Comparison of ENCODE assay signal across 7 mouse cellular contexts in the genomic region with DNA sequence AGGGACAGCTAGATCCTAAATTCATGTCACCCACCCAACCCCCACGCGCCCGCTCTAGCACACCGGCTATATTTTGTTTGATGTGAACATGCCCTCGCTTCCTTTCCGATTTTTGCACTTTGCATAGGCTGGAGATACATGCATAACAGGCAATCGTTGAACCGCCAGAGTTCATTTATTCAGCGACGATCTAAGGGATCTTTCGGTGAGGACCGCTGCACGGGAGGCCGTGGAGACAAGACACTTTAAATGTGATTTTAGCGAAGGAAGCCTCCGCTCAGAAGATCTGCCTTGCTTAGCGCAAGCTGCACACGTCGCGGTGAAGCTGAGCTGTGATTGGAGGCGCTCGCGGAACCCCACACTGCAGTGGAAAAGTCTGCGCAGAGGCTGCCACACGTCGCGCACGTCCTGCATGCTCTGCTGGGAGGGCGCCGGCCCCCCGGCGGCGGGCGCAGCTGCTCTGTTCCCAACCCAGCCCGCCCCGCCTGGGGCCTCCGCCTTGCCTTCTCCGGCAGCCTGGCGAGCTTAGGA. TPM values are rescaled to one million over a fixed set of nuclear protein-coding genes. Genes with fewer than 3 reads are reported as not detected.
DNase-seq lines count a peak whose midpoint lies in the region; ATAC-seq and TF ChIP-seq lines count a peak whose summit lies in the region.

No protein-coding gene starts in this region.

- H3K27ac ChIP-seq in bone marrow macrophage, adult 2 months (ENCODE audit: insufficient read depth, low read depth, low read length), result peak overlapping the region; percentile 41; the same call in 1 of the 2 replicates
- peak overlapping the region; percentile 93 for H3K27ac ChIP-seq in embryonic facial prominence, embryonic 15.5 days (replicated peaks)
- H3K27ac ChIP-seq in heart, embryonic 11.5 days (ENCODE audit: low read depth, low read length), result peak overlapping the region; percentile 86
- peak overlapping the region; percentile 90 for H3K27ac ChIP-seq in kidney, embryonic 15.5 days
- H3K27ac ChIP-seq in limb, embryonic 15.5 days, result peak overlapping the region; percentile 95
- H3K27ac ChIP-seq in midbrain, embryonic 16.5 days (ENCODE audit: low read length), result peak overlapping the region; percentile 95

- peak overlapping the region; percentile 77 for H3K4me3 ChIP-seq in bone marrow macrophage, adult 2 months (ENCODE audit: insufficient read depth, low read length)
- peak overlapping the region; percentile 66 for H3K4me3 ChIP-seq in embryonic facial prominence, embryonic 15.5 days (replicated peaks)
- H3K4me3 ChIP-seq in heart, embryonic 11.5 days (ENCODE audit: low read depth, low read length), result peak overlapping the region; percentile 70
- peak overlapping the region; percentile 61 for H3K4me3 ChIP-seq in kidney, embryonic 15.5 days (replicated peaks)
- H3K4me3 ChIP-seq in limb, embryonic 15.5 days, result peak overlapping the region; percentile 63
- H3K4me3 ChIP-seq in midbrain, embryonic 16.5 days (ENCODE audit: low read depth, low read length), result peak overlapping the region; percentile 66

- under 1% methylated on average over 39 of the region's 39 CpGs for WGBS in embryonic facial prominence, embryonic 15.5 days
- under 1% methylated on average over 38 of the region's 39 CpGs for WGBS in heart, embryonic 11.5 days (ENCODE audit: insufficient replicate concordance)
- WGBS in kidney, embryonic 15.5 days, result under 1% methylated on average over 39 of the region's 39 CpGs
- WGBS in limb, embryonic 15.5 days, result under 1% methylated on average over 35 of the region's 39 CpGs
- under 1% methylated on average over 39 of the region's 39 CpGs for WGBS in midbrain, embryonic 16.5 days

- no peak for TF ChIP-seq POLR2A in bone marrow macrophage, adult 2 months (IDR thresholded peaks at IDR 0.05; ENCODE audit: borderline replicate concordance, low read depth, low read length)

- ATAC-seq in embryonic facial prominence, embryonic 15.5 days (ENCODE audit: insufficient number of reproducible peaks, low FRiP score, low TSS enrichment, low read depth), result peak; percentile 86
- ATAC-seq in heart, embryonic 11.5 days (replicated peaks; ENCODE audit: insufficient number of reproducible peaks, low FRiP score, low TSS enrichment), result peak; percentile 64
- peak; percentile 63 for ATAC-seq in kidney, embryonic 15.5 days (replicated peaks; ENCODE audit: low FRiP score)
- ATAC-seq in limb, embryonic 15.5 days (ENCODE audit: insufficient number of reproducible peaks, low FRiP score, low TSS enrichment, low read depth), result peak; percentile 82
- ATAC-seq in midbrain, embryonic 16.5 days, result peak; percentile 75

- 0 out of 2 replicates have a peak, but pooled peaks cover 3% of the 10 kb centered on the region for H3K36me3 ChIP-seq in embryonic facial prominence, embryonic 15.5 days
- H3K36me3 ChIP-seq in heart, embryonic 11.5 days (ENCODE audit: control insufficient read depth, insufficient read depth, low read length), result peaks cover under 1% of the 10 kb centered on the region; the same call in 1 of the 2 replicates
- H3K36me3 ChIP-seq in kidney, embryonic 15.5 days, result no peaks in the 10 kb centered on the region
- peaks cover 7% of the 10 kb centered on the region; the same call in 1 of the 2 replicates for H3K36me3 ChIP-seq in limb, embryonic 15.5 days
- H3K36me3 ChIP-seq in midbrain, embryonic 16.5 days (ENCODE audit: control insufficient read depth, insufficient read depth, low read length), result no peaks in the 10 kb centered on the region

- peak overlapping the region; percentile 45 for H3K9ac ChIP-seq in embryonic facial prominence, embryonic 15.5 days
- H3K9ac ChIP-seq in heart, embryonic 11.5 days (ENCODE audit: low read depth, low read length), result peak overlapping the region; percentile 77
- peak overlapping the region; percentile 50 for H3K9ac ChIP-seq in kidney, embryonic 15.5 days
- H3K9ac ChIP-seq in limb, embryonic 15.5 days, result peak overlapping the region; percentile 31
- H3K9ac ChIP-seq in midbrain, embryonic 16.5 days (ENCODE audit: low read depth, low read length), result peak overlapping the region; percentile 86

- H3K4me1 ChIP-seq in bone marrow macrophage, adult 2 months (ENCODE audit: control insufficient read depth, insufficient read depth, low read length), result peaks cover 14% of the 10 kb centered on the region
- H3K4me1 ChIP-seq in embryonic facial prominence, embryonic 15.5 days, result peaks cover 34% of the 10 kb centered on the region
- peaks cover 30% of the 10 kb centered on the region for H3K4me1 ChIP-seq in heart, embryonic 11.5 days (ENCODE audit: control insufficient read depth, insufficient read depth, low read length)
- peaks cover 46% of the 10 kb centered on the region for H3K4me1 ChIP-seq in kidney, embryonic 15.5 days
- peaks cover 38% of the 10 kb centered on the region for H3K4me1 ChIP-seq in limb, embryonic 15.5 days
- H3K4me1 ChIP-seq in midbrain, embryonic 16.5 days (ENCODE audit: control insufficient read depth, insufficient read depth, low read length), result peaks cover 16% of the 10 kb centered on the region

- no peaks in the 10 kb centered on the region for H3K27me3 ChIP-seq in embryonic facial prominence, embryonic 15.5 days
- H3K27me3 ChIP-seq in heart, embryonic 11.5 days (ENCODE audit: control insufficient read depth, insufficient read depth, low read length), result no peaks in the 10 kb centered on the region
- H3K27me3 ChIP-seq in kidney, embryonic 15.5 days, result peaks cover 12% of the 10 kb centered on the region
- H3K27me3 ChIP-seq in limb, embryonic 15.5 days, result no peaks in the 10 kb centered on the region
- peaks cover 8% of the 10 kb centered on the region; the same call in 1 of the 2 replicates for H3K27me3 ChIP-seq in midbrain, embryonic 16.5 days (ENCODE audit: control insufficient read depth, insufficient read depth, low read depth, low read length)

- no peaks in the 10 kb centered on the region for H3K9me3 ChIP-seq in embryonic facial prominence, embryonic 15.5 days (replicated peaks)
- H3K9me3 ChIP-seq in heart, embryonic 11.5 days (replicated peaks; ENCODE audit: control insufficient read depth, low read length), result no peaks in the 10 kb centered on the region
- H3K9me3 ChIP-seq in kidney, embryonic 15.5 days (replicated peaks), result no peaks in the 10 kb centered on the region
- no peaks in the 10 kb centered on the region for H3K9me3 ChIP-seq in limb, embryonic 15.5 days
- no peaks in the 10 kb centered on the region for H3K9me3 ChIP-seq in midbrain, embryonic 16.5 days (replicated peaks; ENCODE audit: control insufficient read depth, low read length, poor library complexity, severe bottlenecking)

- DNase-seq in spleen, postnatal 14 days (ENCODE audit: low spot score in 2 of 2), result peak; percentile 30 to 46

- no peak for TF ChIP-seq CTCF in bone marrow macrophage, adult 2 months (IDR thresholded peaks at IDR 0.05; ENCODE audit: low read depth, low read length)

- peak overlapping the region; percentile 94 for H3K4me2 ChIP-seq in embryonic facial prominence, embryonic 15.5 days (replicated peaks)
- H3K4me2 ChIP-seq in heart, embryonic 11.5 days, result peak overlapping the region; percentile 85
- H3K4me2 ChIP-seq in kidney, embryonic 15.5 days, result peak overlapping the region; percentile 94
- H3K4me2 ChIP-seq in limb, embryonic 15.5 days, result peak overlapping the region; percentile 90
- H3K4me2 ChIP-seq in midbrain, embryonic 16.5 days (ENCODE audit: low read length), result peak overlapping the region; percentile 98

RNA-seq across cellular contexts. Expression of gene Pfkfb3, which starts 50.9 kb away (rescaled TPM):
- 39.6 and 41.8 TPM in 2 replicates for polyA plus RNA-seq in bone marrow macrophage, adult 2 months (2012; ENCODE audit: insufficient read depth, insufficient read length, missing spikeins)
- 13.9 and 16.6 TPM in 2 replicates for polyA plus RNA-seq in embryonic facial prominence, embryonic 15.5 days (2015; fragmentation: Nextera tagmentation; extraction: Ambion mirVana)
- 13.8 and 17.0 TPM in 2 replicates for polyA plus RNA-seq in heart, embryonic 11.5 days (2014; fragmentation: Nextera tagmentation; extraction: Ambion mirVana)
- polyA plus RNA-seq in kidney, embryonic 15.5 days (2015; fragmentation: Nextera tagmentation; extraction: Ambion mirVana), result 13.2 and 13.9 TPM in 2 replicates
- 16.8 and 18.8 TPM in 2 replicates for polyA plus RNA-seq in limb, embryonic 15.5 days (2015; fragmentation: Nextera tagmentation; extraction: Ambion mirVana)
- polyA plus RNA-seq in midbrain, embryonic 16.5 days (2015; fragmentation: Nextera tagmentation; extraction: Ambion mirVana), result 34.2 and 35.4 TPM in 2 replicates

Comparison
In these comparisons a context has a peak if more than half of its experiments do, and no peak if none do; other contexts are left out.
1. Peak in every context shown above with its lines: DNase-seq, ATAC-seq, H3K4me3 ChIP-seq and H3K27ac ChIP-seq.
2. H3K27ac ChIP-seq: peak in every context shown above with its lines; median percentile 95 in limb, embryonic 15.5 days; 95 in midbrain, embryonic 16.5 days; 93 in embryonic facial prominence, embryonic 15.5 days; 90 in kidney, embryonic 15.5 days; 86 in heart, embryonic 11.5 days; 41 in bone marrow macrophage, adult 2 months.
3. H3K9ac ChIP-seq: peak in every context shown above with its lines; median percentile 86 in midbrain, embryonic 16.5 days; 77 in heart, embryonic 11.5 days; 50 in kidney, embryonic 15.5 days; 45 in embryonic facial prominence, embryonic 15.5 days; 31 in limb, embryonic 15.5 days.